Mouse (Mus musculus) forebrain, embryonic 15.5 days (tissue): ENCODE data around the gene Hspa12b. TPM values are rescaled to one million over a fixed set of nuclear protein-coding genes. Genes with fewer than 3 reads are reported as not detected.

Source experiments
- ATAC-seq: fragments of 200-750 bp; cut with Nextera tagmentation; replicated peaks from 2 replicates; pipeline ENCODE4 v1.8.0; 2017; ENCODE audit warnings: mild to moderate bottlenecking, moderate TSS enrichment, moderate library complexity
- H3K27ac ChIP-seq: fragments of 300-500 bp; sonication (generic); replicated peaks from 2 replicates; pipeline ENCODE4 v1.5.1; 2015; ENCODE audit warnings: mild to moderate bottlenecking, inconsistent platforms
- H3K27me3 ChIP-seq: fragments of 300-500 bp; sonication (generic); 2 replicates; pipeline ENCODE4 v1.6.1; 2015; ENCODE audit warnings: inconsistent platforms
- H3K36me3 ChIP-seq: fragments of 300-500 bp; sonication (generic); 2 replicates; pipeline ENCODE4 v1.6.1; 2015; ENCODE audit warnings: mild to moderate bottlenecking, inconsistent platforms
- H3K4me1 ChIP-seq: fragments of 300-500 bp; sonication (generic); 2 replicates; pipeline ENCODE4 v1.6.1; 2015; ENCODE audit warnings: inconsistent platforms
- H3K4me2 ChIP-seq: fragments of 300-500 bp; sonication (generic); replicated peaks from 2 replicates; pipeline ENCODE4 v1.6.1; 2015; ENCODE audit warnings: mild to moderate bottlenecking, inconsistent platforms
- H3K4me3 ChIP-seq: fragments of 300-500 bp; sonication (generic); 2 replicates; pipeline ENCODE4 v1.5.1; 2015; ENCODE audit warnings: mild to moderate bottlenecking, inconsistent platforms
- H3K9ac ChIP-seq: fragments of 300-500 bp; sonication (generic); replicated peaks from 2 replicates; pipeline ENCODE4 v1.6.1; 2015; ENCODE audit warnings: mild to moderate bottlenecking, inconsistent platforms
- H3K9me3 ChIP-seq: fragments of 300-500 bp; sonication (generic); 2 replicates; pipeline ENCODE4 v1.6.1; 2016; ENCODE audit warnings: inconsistent platforms
- WGBS: fragments of 180-500 bp; shearing (Covaris S2); methylation state at CpG from one replicate; pipeline ENCODE4 v1.1.7; 2015; ENCODE audit warnings: mixed read lengths; 5-methylcytosine and 5-hydroxymethylcytosine counted together
- polyA plus RNA-seq: library from polyadenylated mRNA; unstranded; fragments of >200 nt; fragmentation: Nextera tagmentation; extraction: Ambion mirVana; gene quantifications from 2 replicates; pipeline ENCODE4 v1.2.1, GENCODE M21; 2015

Hspa12b gene
- polyA plus RNA-seq, 1 experiment from 2014 or later = 3.7 TPM

DNA sequence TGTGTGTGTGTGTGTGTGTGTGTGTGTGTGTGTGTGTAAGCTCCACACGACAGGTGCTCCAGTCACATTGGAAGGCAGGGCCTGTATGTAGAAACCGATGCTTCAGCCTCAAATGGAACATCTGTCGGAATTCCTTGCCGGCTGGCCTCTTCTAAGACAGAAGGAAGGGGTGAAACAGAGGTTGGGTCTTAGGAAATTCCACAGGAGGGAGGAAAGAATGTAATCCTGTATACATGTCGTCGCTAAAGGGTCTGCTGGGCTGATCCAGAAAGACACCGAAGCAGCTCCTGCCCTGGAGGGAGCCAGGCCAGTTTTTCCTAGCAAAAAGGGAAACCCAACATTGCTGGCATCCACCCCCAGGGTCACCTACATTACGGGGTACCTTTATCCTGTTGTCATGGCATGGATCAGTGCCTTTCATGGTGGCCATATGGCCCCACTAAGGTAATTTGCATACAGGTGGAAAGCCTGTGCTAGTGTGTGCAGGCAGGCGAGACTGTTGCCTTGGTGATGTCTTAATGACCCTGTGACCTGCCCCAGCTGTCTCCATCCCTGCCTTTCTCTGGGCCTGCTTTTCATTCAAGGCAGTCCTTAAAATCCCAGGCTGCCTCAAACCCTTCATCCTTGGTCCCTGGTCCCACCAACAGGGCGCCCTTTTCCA lies 63.4 kb downstream of the Hspa12b start:
- Histone ChIP-seq H3K4me1 (peaks cover 35% of the 10 kb centered on the region), H3K36me3 (peaks cover 16% of the 10 kb centered on the region; the same call in 1 of the 2 replicates), H3K27ac (peak overlapping the region; percentile 69), H3K4me2 (no peak overlapping the region), H3K4me3 (no peak overlapping the region), H3K9me3 (no peaks in the 10 kb centered on the region), H3K9ac (0 out of 2 replicates have a peak overlapping the region, but pooled peaks have one; percentile 26), H3K27me3 (no peaks in the 10 kb centered on the region)
- peak; percentile 38; the same call in 1 of the 2 replicates for ATAC-seq
- WGBS = 7% methylated on average over 10 of the region's 10 CpGs

DNA sequence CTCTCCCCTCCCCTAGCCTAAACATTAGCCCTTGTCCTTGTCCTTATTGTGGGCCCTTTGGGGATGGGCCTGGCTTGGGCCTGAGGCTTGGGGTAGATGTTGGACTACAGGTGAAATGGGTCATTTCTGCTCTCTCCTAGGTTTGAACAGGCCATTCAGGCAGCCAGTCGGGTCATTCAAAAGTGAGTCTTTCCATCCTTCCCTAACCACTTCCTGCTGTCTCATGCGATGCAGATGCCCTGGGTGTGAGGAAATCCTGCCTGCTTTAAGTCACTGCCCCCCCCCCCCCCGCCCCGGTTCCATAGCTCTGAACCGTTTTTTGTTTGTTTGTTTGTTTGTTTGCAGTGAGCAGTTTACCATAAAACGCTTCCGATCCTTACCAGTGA lies 63.9 kb downstream of the Hspa12b start:
- H3K4me2 ChIP-seq = no peak overlapping the region
- H3K27ac ChIP-seq = peak overlapping the region; percentile 69
- no peaks in the 10 kb centered on the region for H3K9me3 ChIP-seq
- WGBS = 56% methylated on average over 7 of the region's 7 CpGs
- no peaks in the 10 kb centered on the region for H3K27me3 ChIP-seq
- ATAC-seq = no peak
- peaks cover 35% of the 10 kb centered on the region for H3K4me1 ChIP-seq
- no peak overlapping the region for H3K4me3 ChIP-seq
- H3K9ac ChIP-seq = 0 out of 2 replicates have a peak overlapping the region, but pooled peaks have one; percentile 26
- peaks cover 16% of the 10 kb centered on the region; the same call in 1 of the 2 replicates for H3K36me3 ChIP-seq

Other genes with a start within 250 kb of the Hspa12b start
- 96.7 and 97.8 TPM in 2 replicates for gene 4930402H24Rik, start 220.9 kb upstream of the Hspa12b start, polyA plus RNA-seq
- gene Atrn, start 220.8 kb upstream of the Hspa12b start, polyA plus RNA-seq = 10.7 and 12.2 TPM in 2 replicates
- gene Gfra4, start 84.2 kb upstream of the Hspa12b start, polyA plus RNA-seq = 30.0 and 30.9 TPM in 2 replicates
- 0.60 and 0.70 TPM in 2 replicates for gene Adam33, start 63.5 kb upstream of the Hspa12b start, polyA plus RNA-seq
- 0.19 and 0.24 TPM in 2 replicates for gene Siglec1, start 40.5 kb upstream of the Hspa12b start, polyA plus RNA-seq
- gene Gm11037, start 6.2 kb downstream of the Hspa12b start, polyA plus RNA-seq = not detected in 2 replicates
- 88.7 and 95.4 TPM in 2 replicates for gene 1700037H04Rik, start 32.8 kb downstream of the Hspa12b start, polyA plus RNA-seq
- 18.8 and 19.7 TPM in 2 replicates for gene Cenpb, start 52.8 kb downstream of the Hspa12b start, polyA plus RNA-seq
- 36.4 and 37.9 TPM in 2 replicates for gene Cdc25b, start 59.7 kb downstream of the Hspa12b start, polyA plus RNA-seq
- 13.0 and 13.2 TPM in 2 replicates for gene Spef1, start 60.0 kb downstream of the Hspa12b start, polyA plus RNA-seq
- 36.5 and 37.0 TPM in 2 replicates for gene Ap5s1, start 79.8 kb downstream of the Hspa12b start, polyA plus RNA-seq
- gene Mavs, start 106.8 kb downstream of the Hspa12b start, polyA plus RNA-seq = 5.9 and 6.4 TPM in 2 replicates
- gene Pank2, start 135.2 kb downstream of the Hspa12b start, polyA plus RNA-seq = 36.4 and 37.0 TPM in 2 replicates
- gene Rnf24, start 225.6 kb downstream of the Hspa12b start, polyA plus RNA-seq = 20.5 and 20.6 TPM in 2 replicates